In genomic region chr15:78528726-78529411, GRCm38 (mm10) we compare ENCODE assay signal across 8 mouse cellular contexts. TPM values are rescaled to one million over a fixed set of nuclear protein-coding genes. Genes with fewer than 3 reads are reported as not detected.
A peak's percentile ranks its signal among the peaks of the same experiment; 100 is the strongest.
DNase-seq lines count a peak whose midpoint lies in the region; ATAC-seq and TF ChIP-seq lines count a peak whose summit lies in the region.

No protein-coding gene starts in this region.

- H3K27me3 ChIP-seq in embryonic facial prominence, embryonic 12.5 days: no peaks in the 10 kb centered on the region
- H3K27me3 ChIP-seq in neural tube, embryonic 12.5 days (replicated peaks): 0 out of 2 replicates have a peak, but pooled peaks cover 2% of the 10 kb centered on the region

- 42% methylated on average over 11 of the region's 11 CpGs for WGBS in embryonic facial prominence, embryonic 12.5 days
- WGBS in neural tube, embryonic 12.5 days: 54% methylated on average over 11 of the region's 11 CpGs

- TF ChIP-seq CTCF in gastrocnemius, adult 2 months (IDR thresholded peaks at IDR 0.05): no peak

- H3K4me1 ChIP-seq in embryonic facial prominence, embryonic 12.5 days: peaks cover 35% of the 10 kb centered on the region
- H3K4me1 ChIP-seq in neural tube, embryonic 12.5 days: peaks cover 23% of the 10 kb centered on the region

- peak overlapping the region; percentile 63 for H3K4me2 ChIP-seq in embryonic facial prominence, embryonic 12.5 days (replicated peaks)
- peak overlapping the region; percentile 55 for H3K4me2 ChIP-seq in neural tube, embryonic 12.5 days (replicated peaks)

- no peak for ATAC-seq in embryonic facial prominence, embryonic 12.5 days (ENCODE audit: insufficient number of reproducible peaks, insufficient read depth, low FRiP score, low TSS enrichment)
- no peak for ATAC-seq in neural tube, embryonic 12.5 days (ENCODE audit: low FRiP score, low read depth)

- peak overlapping the region; percentile 64 for H3K9ac ChIP-seq in embryonic facial prominence, embryonic 12.5 days
- peak overlapping the region; percentile 41; the same call in 1 of the 2 replicates for H3K9ac ChIP-seq in neural tube, embryonic 12.5 days

- peak overlapping the region; percentile 92 for H3K27ac ChIP-seq in gastrocnemius, adult 2 months
- H3K27ac ChIP-seq in embryonic facial prominence, embryonic 12.5 days: peak overlapping the region; percentile 86
- no peak overlapping the region for H3K27ac ChIP-seq in neural tube, embryonic 12.5 days

- peak; percentile 42 for DNase-seq in gastrocnemius, adult 2 months
- no peak for DNase-seq in gastrocnemius, postnatal 25 days
- DNase-seq in heart, postnatal 25 days (ENCODE audit: low spot score): peak; percentile 42
- DNase-seq in kidney, postnatal 4 days: peak; percentile 58 to 69
- DNase-seq in spleen, postnatal 4 days (ENCODE audit: low spot score in 2 of 2): no peak
- DNase-seq in left cerebral cortex, adult 9 months (ENCODE audit: low spot score in 2 of 2): no peak

- intact Hi-C loops in gastrocnemius, adult 2 months (cut with DNase I): no loop called here
- intact Hi-C loops in heart, postnatal 25 days (cut with DNase I): no loop called here

- peak overlapping the region; percentile 74 for H3K4me3 ChIP-seq in gastrocnemius, adult 2 months
- peak overlapping the region; percentile 37 for H3K4me3 ChIP-seq in embryonic facial prominence, embryonic 12.5 days
- H3K4me3 ChIP-seq in neural tube, embryonic 12.5 days: peak overlapping the region; percentile 5; the same call in 1 of the 2 replicates

- no peaks in the 10 kb centered on the region for H3K9me3 ChIP-seq in embryonic facial prominence, embryonic 12.5 days
- no peaks in the 10 kb centered on the region for H3K9me3 ChIP-seq in neural tube, embryonic 12.5 days

- no peaks in the 10 kb centered on the region for H3K36me3 ChIP-seq in embryonic facial prominence, embryonic 12.5 days
- H3K36me3 ChIP-seq in neural tube, embryonic 12.5 days: no peaks in the 10 kb centered on the region

RNA-seq across cellular contexts. Expression of gene C1qtnf6, which starts 2.3 kb away (rescaled TPM):
- 1 to 10 TPM; 2.7 to 7.6 TPM for total RNA-seq in gastrocnemius, adult 2 months (2021)
- total RNA-seq in gastrocnemius, postnatal 25 days (2021): 10 to 100 TPM; 16.4 to 16.8 TPM
- 21.0 and 22.9 TPM in 2 replicates for polyA plus RNA-seq in embryonic facial prominence, embryonic 12.5 days (2016; fragmentation: Nextera tagmentation; extraction: Ambion mirVana)
- total RNA-seq in heart, postnatal 25 days (2021): 10 to 100 TPM; 56.6 to 59.4 TPM
- polyA plus RNA-seq in neural tube, embryonic 12.5 days (2016; fragmentation: Nextera tagmentation; extraction: Ambion mirVana): 7.1 and 8.7 TPM in 2 replicates

RNA-seq across cellular contexts. Expression of gene Sstr3, which starts 15.6 kb away (rescaled TPM):
- under 1 TPM in 1 of 2 experiments, not detected in 1; 0.05 TPM for total RNA-seq in gastrocnemius, adult 2 months (2021)
- total RNA-seq in gastrocnemius, postnatal 25 days (2021): not detected
- not detected in 2 replicates for polyA plus RNA-seq in embryonic facial prominence, embryonic 12.5 days (2016; fragmentation: Nextera tagmentation; extraction: Ambion mirVana)
- total RNA-seq in heart, postnatal 25 days (2021): not detected
- 0.18 and 0.24 TPM in 2 replicates for polyA plus RNA-seq in neural tube, embryonic 12.5 days (2016; fragmentation: Nextera tagmentation; extraction: Ambion mirVana)

RNA-seq across cellular contexts. Expression of gene Il2rb, which starts 33.8 kb away (rescaled TPM):
- not detected for total RNA-seq in gastrocnemius, adult 2 months (2021)
- not detected for total RNA-seq in gastrocnemius, postnatal 25 days (2021)
- polyA plus RNA-seq in embryonic facial prominence, embryonic 12.5 days (2016; fragmentation: Nextera tagmentation; extraction: Ambion mirVana): 0.06 and 0.09 TPM in 2 replicates
- total RNA-seq in heart, postnatal 25 days (2021): under 1 TPM; 0.06 to 0.26 TPM
- polyA plus RNA-seq in neural tube, embryonic 12.5 days (2016; fragmentation: Nextera tagmentation; extraction: Ambion mirVana): not detected in 2 replicates

RNA-seq across cellular contexts. Expression of gene Rac2, which starts 43.7 kb away (rescaled TPM):
- 1 to 10 TPM; 1.4 to 1.7 TPM for total RNA-seq in gastrocnemius, adult 2 months (2021)
- total RNA-seq in gastrocnemius, postnatal 25 days (2021): 1 to 10 TPM in 1 of 2 experiments, under 1 TPM in 1; 0.43 to 3.4 TPM
- polyA plus RNA-seq in embryonic facial prominence, embryonic 12.5 days (2016; fragmentation: Nextera tagmentation; extraction: Ambion mirVana): 7.6 TPM in 2 replicates
- 1 to 10 TPM; 5.1 to 5.6 TPM for total RNA-seq in heart, postnatal 25 days (2021)
- 7.7 and 9.0 TPM in 2 replicates for polyA plus RNA-seq in neural tube, embryonic 12.5 days (2016; fragmentation: Nextera tagmentation; extraction: Ambion mirVana)

Comparison
In these comparisons a context has a peak if more than half of its experiments do, and no peak if none do; other contexts are left out.
1. DNase-seq: peak in gastrocnemius, adult 2 months (single experiment), heart, postnatal 25 days (single experiment) and kidney, postnatal 4 days (2 of 2); none in gastrocnemius, postnatal 25 days (single experiment), spleen, postnatal 4 days (0 of 2) and left cerebral cortex, adult 9 months (0 of 2).
2. H3K4me3 ChIP-seq: peak in every context shown above with its lines; median percentile 74 in gastrocnemius, adult 2 months; 37 in embryonic facial prominence, embryonic 12.5 days; 5 in neural tube, embryonic 12.5 days.